Mouse (Mus musculus) megakaryocyte progenitor cell, adult 5-6 weeks (primary cell): ENCODE data around the gene Stox2. TPM values are rescaled to one million over a fixed set of nuclear protein-coding genes. Genes with fewer than 3 reads are reported as not detected.
A peak's percentile ranks its signal among the peaks of the same experiment; 100 is the strongest.

Experiments used
- ATAC-seq: replicated peaks from 2 replicates; pipeline ENCODE4 v1.8.0; 2016; ENCODE audit warnings: mild to moderate bottlenecking, moderate TSS enrichment, inconsistent platforms; ENCODE audit not compliant: poor library complexity
- total RNA-seq, 2 experiments: library from RNA; stranded (forward) in 1 of 2; stranded (reverse) in 1 of 2; fragments of 157-497, 149-512 nt in 1 of 2; fragments of 200-1000 nt in 1 of 2; gene quantifications; 2 replicates each; pipeline versions ENCODE4 v1.2.3 to v1.2.4; 2015 to 2017

Gene Stox2
- total RNA-seq, 2 experiments from 2014 or later, result 0.67 to 1.7 TPM

GRCm38 (mm10) chr8:47245116-47245515 lies 201.0 kb downstream of the Stox2 start:
- no peak for ATAC-seq

- no peak for ATAC-seq
Observed at GRCm38 (mm10) chr8:47244202-47244601, 202.0 kb downstream of the Stox2 start.

- ATAC-seq, result no peak
Observed at GRCm38 (mm10) chr8:47243631-47244030, 202.5 kb downstream of the Stox2 start.

GRCm38 (mm10) chr8:47243016-47243630 lies 203.0 kb downstream of the Stox2 start:
- peak; percentile 81 for ATAC-seq

GRCm38 (mm10) chr8:47242207-47243004 lies 203.8 kb downstream of the Stox2 start:
- ATAC-seq, result peak; percentile 98

GRCm38 (mm10) chr8:47241421-47242078 lies 204.6 kb downstream of the Stox2 start:
- no peak for ATAC-seq

- no peak for ATAC-seq
Observed at GRCm38 (mm10) chr8:47240871-47241270, 205.3 kb downstream of the Stox2 start.

GRCm38 (mm10) chr8:47240266-47240665 lies 205.9 kb downstream of the Stox2 start:
- no peak for ATAC-seq

- ATAC-seq, result peak; percentile 29
Observed at GRCm38 (mm10) chr8:47232081-47232480, 214.1 kb downstream of the Stox2 start.

- ATAC-seq, result peak; percentile 98
Observed at GRCm38 (mm10) chr8:47230057-47230456, 216.1 kb downstream of the Stox2 start.

GRCm38 (mm10) chr8:47221851-47222250 lies 224.3 kb downstream of the Stox2 start:
- ATAC-seq, result no peak

- no peak for ATAC-seq
Observed at GRCm38 (mm10) chr8:47221191-47221590, 225.0 kb downstream of the Stox2 start.

GRCm38 (mm10) chr8:47220390-47220789 lies 225.8 kb downstream of the Stox2 start:
- ATAC-seq, result no peak

GRCm38 (mm10) chr8:47218536-47218935 lies 227.6 kb downstream of the Stox2 start:
- no peak for ATAC-seq

- ATAC-seq, result no peak
Observed at GRCm38 (mm10) chr8:47218021-47218420, 228.1 kb downstream of the Stox2 start.

- ATAC-seq, result no peak
Observed at GRCm38 (mm10) chr8:47212124-47212523, 234.0 kb downstream of the Stox2 start.

GRCm38 (mm10) chr8:47211226-47211625 lies 234.9 kb downstream of the Stox2 start:
- ATAC-seq, result no peak

GRCm38 (mm10) chr8:47208246-47208645 lies 237.9 kb downstream of the Stox2 start:
- no peak for ATAC-seq

GRCm38 (mm10) chr8:47206640-47207237 lies 239.4 kb downstream of the Stox2 start:
- ATAC-seq, result no peak

GRCm38 (mm10) chr8:47205472-47205871 lies 240.7 kb downstream of the Stox2 start:
- ATAC-seq, result no peak

GRCm38 (mm10) chr8:47196391-47196790 lies 249.8 kb downstream of the Stox2 start:
- no peak for ATAC-seq
